Mouse (Mus musculus) G1E (cell line): ENCODE measurements around the gene Sdk1. TPM values are rescaled to one million over a fixed set of nuclear protein-coding genes. Genes with fewer than 3 reads are reported as not detected.

Source experiments
- ATAC-seq: 2 replicates; pipeline ENCODE4 v1.8.0; 2016; ENCODE audit warnings: mild to moderate bottlenecking; ENCODE audit not compliant: insufficient number of reproducible peaks, poor library complexity, low FRiP score, severe bottlenecking; ENCODE audit errors: extremely low read depth
- DNase-seq: peaks from one replicate; pipeline ENCODE4 v3.0.0; 2012; ENCODE audit warnings: low spot score
- H3K27me3 ChIP-seq: 2 replicates; pipeline ENCODE4 v1.6.1; 2012; ENCODE audit warnings: mild to moderate bottlenecking, low read length, inconsistent platforms; ENCODE audit not compliant: insufficient read depth
- H3K36me3 ChIP-seq: replicated peaks from 2 replicates; pipeline ENCODE3; 2012; ENCODE audit warnings: mild to moderate bottlenecking, inconsistent platforms
- H3K4me1 ChIP-seq: 2 replicates; pipeline ENCODE4 v1.6.1; 2012; ENCODE audit warnings: low read depth, low read length, inconsistent platforms, mixed read lengths; ENCODE audit not compliant: insufficient read depth
- H3K4me3 ChIP-seq: 2 replicates; pipeline ENCODE4 v1.5.1; 2012; ENCODE audit warnings: low read depth, mild to moderate bottlenecking, inconsistent platforms, low read length, moderate library complexity, mixed read lengths
- H3K9me3 ChIP-seq: replicated peaks from 2 replicates; pipeline ENCODE4 v1.6.1; 2012; ENCODE audit warnings: inconsistent platforms
- CTCF ChIP-seq: IDR thresholded peaks from 2 replicates; pipeline ENCODE4 v1.5.1; 2012; ENCODE audit warnings: low read depth, low read length, inconsistent platforms, mixed read lengths
- GATA1 ChIP-seq: IDR thresholded peaks from 2 replicates; pipeline ENCODE4 v1.6.1; 2012; ENCODE audit warnings: borderline replicate concordance, low read length, inconsistent platforms, mixed read lengths
- GATA2 ChIP-seq: IDR thresholded peaks from 2 replicates; pipeline ENCODE4 v1.6.1; 2012; ENCODE audit warnings: low read depth, low read length, inconsistent platforms, borderline replicate concordance
- POLR2AphosphoS5 ChIP-seq: IDR thresholded peaks from 2 replicates; pipeline ENCODE4 v1.6.1; 2012; ENCODE audit warnings: low read depth, low read length, inconsistent platforms; ENCODE audit not compliant: insufficient replicate concordance
- TAL1 ChIP-seq: conservative IDR thresholded peaks from 2 replicates; pipeline ENCODE4 v1.6.1; 2012; ENCODE audit warnings: low read depth, low read length, inconsistent platforms, mixed read lengths
- polyA plus RNA-seq: library from polyadenylated mRNA; stranded (reverse); fragments of >175 nt; gene quantifications from 2 replicates; pipeline ENCODE4 v1.2.3, GENCODE M21; 2012
- total RNA-seq, 2 experiments: library from RNA; stranded (forward) in 1 of 2; stranded (reverse) in 1 of 2; fragments of 200-1000 nt in 1 of 2; fragments of >200 nt in 1 of 2; fragmentation: Nextera tagmentation in 1 of 2; gene quantifications; 2 replicates each; pipeline ENCODE4 v1.2.3; 2014 to 2017

Sdk1 gene
- total and polyA plus RNA-seq, 3 experiments, result 0.27 TPM; not detected in 2

- Histone ChIP-seq H3K4me3 (no peak overlapping the region), H3K9me3 (peaks cover 75% of the 10 kb centered on the region), H3K4me1 (no peaks in the 10 kb centered on the region), H3K36me3 (no peaks in the 10 kb centered on the region), H3K27me3 (no peaks in the 10 kb centered on the region)
- TF ChIP-seq GATA2 (no peak), POLR2AphosphoS5 (no peak), CTCF (no peak), GATA1 (no peak), TAL1 (no peak)
- no peak for DNase-seq
- ATAC-seq, result no peak
These were observed 775.7 kb downstream of the Sdk1 start for GRCm38 (mm10) chr5:142017001-142017400.

- no peak for DNase-seq
- no peak for TF ChIP-seq GATA2
- no peak for TF ChIP-seq GATA1
- TF ChIP-seq TAL1, result no peak
- no peak for TF ChIP-seq POLR2AphosphoS5
- TF ChIP-seq CTCF, result no peak
- H3K9me3 ChIP-seq, result peaks cover 74% of the 10 kb centered on the region
- no peaks in the 10 kb centered on the region for H3K4me1 ChIP-seq
- no peaks in the 10 kb centered on the region for H3K27me3 ChIP-seq
- no peaks in the 10 kb centered on the region for H3K36me3 ChIP-seq
- no peak overlapping the region for H3K4me3 ChIP-seq
- no peak for ATAC-seq
These were observed 781.7 kb downstream of the Sdk1 start for GRCm38 (mm10) chr5:142022877-142023580.

- H3K9me3 ChIP-seq, result peaks cover 68% of the 10 kb centered on the region
- no peak overlapping the region for H3K4me3 ChIP-seq
- TF ChIP-seq CTCF, result no peak
- TF ChIP-seq POLR2AphosphoS5, result no peak
- TF ChIP-seq TAL1, result no peak
- TF ChIP-seq GATA2, result no peak
- TF ChIP-seq GATA1, result no peak
- no peaks in the 10 kb centered on the region for H3K27me3 ChIP-seq
- H3K4me1 ChIP-seq, result no peaks in the 10 kb centered on the region
- no peaks in the 10 kb centered on the region for H3K36me3 ChIP-seq
- ATAC-seq, result no peak
- no peak for DNase-seq
These were observed 783.2 kb downstream of the Sdk1 start for GRCm38 (mm10) chr5:142024448-142024847.

- Histone ChIP-seq H3K9me3 (peaks cover 74% of the 10 kb centered on the region), H3K36me3 (no peaks in the 10 kb centered on the region), H3K27me3 (no peaks in the 10 kb centered on the region), H3K4me3 (no peak overlapping the region), H3K4me1 (no peaks in the 10 kb centered on the region)
- no peak for TF ChIP-seq GATA1
- no peak for TF ChIP-seq CTCF
- TF ChIP-seq TAL1, result no peak
- TF ChIP-seq GATA2, result no peak
- no peak for TF ChIP-seq POLR2AphosphoS5
- ATAC-seq, result no peak
- DNase-seq, result no peak
These were observed 795.2 kb downstream of the Sdk1 start for GRCm38 (mm10) chr5:142036536-142036935.

GRCm38 (mm10) chr5:142039236-142039635 lies 797.9 kb downstream of the Sdk1 start:
- Histone ChIP-seq H3K9me3 (peaks cover 84% of the 10 kb centered on the region), H3K27me3 (no peaks in the 10 kb centered on the region), H3K4me1 (no peaks in the 10 kb centered on the region), H3K4me3 (no peak overlapping the region), H3K36me3 (no peaks in the 10 kb centered on the region)
- ATAC-seq (no peak), DNase-seq (no peak)
- TF ChIP-seq TAL1 (no peak), GATA2 (no peak), POLR2AphosphoS5 (no peak), CTCF (no peak), GATA1 (no peak)

GRCm38 (mm10) chr5:142039891-142040530 lies 798.7 kb downstream of the Sdk1 start:
- Histone ChIP-seq H3K4me3 (no peak overlapping the region), H3K4me1 (no peaks in the 10 kb centered on the region), H3K9me3 (peaks cover 82% of the 10 kb centered on the region), H3K27me3 (no peaks in the 10 kb centered on the region), H3K36me3 (no peaks in the 10 kb centered on the region)
- TF ChIP-seq GATA2 (no peak), POLR2AphosphoS5 (no peak), TAL1 (no peak), CTCF (no peak), GATA1 (no peak)
- DNase-seq, result no peak
- no peak for ATAC-seq
